Mouse (Mus musculus) retina, postnatal 7 days (tissue): ENCODE data around the gene Cpt1a.

ENCODE experiments used
- DNase-seq: peaks from one replicate; pipeline ENCODE4 v3.0.0-alpha.2; 2012; ENCODE audit warnings: low read depth, low spot score

The Cpt1a gene

DNA sequence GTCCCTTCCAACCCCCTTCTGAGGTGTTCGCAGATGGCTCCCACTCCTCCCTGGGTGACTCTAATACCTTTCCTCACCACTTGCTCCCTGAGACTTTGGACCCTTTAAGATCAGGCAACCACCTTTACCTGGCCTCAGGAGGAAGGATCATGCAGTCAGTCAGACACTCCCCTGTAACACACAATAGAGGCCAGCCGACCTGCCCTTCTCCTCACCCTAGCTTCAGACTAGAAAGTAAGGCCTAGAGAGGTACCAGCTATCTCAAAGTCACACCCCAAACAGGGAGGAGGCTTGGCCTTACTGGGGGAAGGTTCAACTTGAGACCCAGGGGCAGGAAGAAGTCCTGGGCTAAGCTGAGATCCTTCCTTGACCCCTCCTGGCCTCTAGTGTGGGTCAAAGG, 102.1 kb downstream of the Cpt1a start:
- DNase-seq, result no peak

DNA sequence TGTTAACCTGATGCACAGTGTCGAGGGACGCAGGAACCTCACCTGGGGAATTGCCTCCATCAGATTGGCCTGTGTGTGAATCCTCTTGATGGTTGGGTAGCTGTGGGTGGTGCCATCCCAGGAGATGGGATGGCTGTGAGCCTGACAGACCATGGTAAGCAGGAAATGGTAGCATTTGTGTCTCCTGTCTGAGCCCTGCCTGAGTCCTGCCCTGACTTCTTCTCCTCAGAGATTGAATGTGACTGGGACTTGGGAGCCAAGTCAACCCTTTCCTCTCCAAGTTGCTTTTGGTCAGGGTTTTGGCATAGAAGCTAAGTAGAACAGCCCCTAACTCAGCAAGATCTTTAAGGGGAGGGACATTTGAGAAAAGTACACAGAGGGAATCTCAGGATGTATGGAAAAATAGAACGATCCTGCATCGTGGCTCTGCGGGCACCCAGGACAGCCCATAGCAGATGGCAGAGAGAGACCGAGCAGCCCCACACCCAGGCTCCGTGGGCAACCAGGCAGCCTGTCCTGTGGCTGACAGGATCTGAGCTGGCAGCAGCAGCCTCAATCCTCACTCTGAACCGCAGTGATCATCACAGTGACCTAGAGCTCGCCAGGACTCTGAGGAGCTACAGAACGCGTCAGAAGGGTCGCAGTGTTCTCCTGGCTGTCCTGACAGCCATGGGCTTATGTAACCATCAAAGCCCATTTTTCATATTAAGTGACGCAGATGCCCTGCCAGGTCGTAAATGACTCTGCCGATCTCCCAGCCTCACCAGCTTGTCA, 106.1 kb downstream of the Cpt1a start:
- DNase-seq, result no peak

DNA sequence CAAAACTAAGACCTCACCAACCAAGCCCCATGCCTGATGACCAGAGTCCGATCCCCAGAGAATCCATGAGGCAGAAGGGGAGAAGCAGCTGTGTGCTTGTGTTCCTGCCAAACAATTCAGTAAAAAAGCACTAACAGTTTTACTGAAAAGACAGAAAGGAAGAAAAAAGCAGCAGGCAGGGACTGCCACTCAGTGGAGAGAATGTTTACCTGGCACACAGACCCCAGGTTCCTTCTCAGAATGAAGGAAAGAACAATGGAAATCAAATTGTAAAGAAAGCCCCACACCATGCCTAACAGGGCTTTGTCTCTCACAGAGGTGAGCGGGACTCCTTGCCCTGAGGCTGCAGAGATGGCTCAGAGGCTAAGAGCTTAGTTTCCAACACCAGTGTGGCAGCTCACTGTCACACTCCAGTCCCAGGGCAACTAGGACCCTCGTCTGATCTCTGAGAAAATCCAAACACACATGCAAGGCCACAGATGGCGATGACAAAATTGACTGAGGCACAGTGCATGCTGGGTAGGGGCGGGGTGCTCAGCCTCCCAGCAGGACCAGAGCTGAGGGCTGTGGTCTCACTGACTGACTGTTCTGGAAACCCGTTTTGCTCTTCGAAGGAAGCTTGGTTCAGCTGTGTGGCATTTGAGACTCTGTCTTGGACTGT, 107.2 kb downstream of the Cpt1a start:
- DNase-seq, result no peak

DNA sequence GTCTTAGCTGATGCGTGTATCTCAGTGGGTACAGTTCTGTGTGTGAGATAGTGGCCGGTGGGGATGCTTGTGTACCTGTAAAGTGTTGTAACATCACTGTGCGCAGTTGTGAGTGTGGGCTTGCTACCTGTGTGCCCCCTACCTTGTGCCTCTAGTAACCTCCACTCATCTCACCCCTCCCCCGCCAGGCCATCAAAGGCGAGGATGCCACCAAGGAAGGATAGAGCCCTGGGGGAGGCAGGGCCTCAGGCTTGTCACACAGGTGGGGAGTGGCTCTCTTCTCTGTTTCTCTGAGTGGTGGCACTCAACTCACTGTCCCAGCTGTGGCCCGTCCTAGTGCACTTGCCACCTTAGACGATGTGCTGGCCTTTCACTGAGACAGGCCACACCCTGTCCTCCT, 108.9 kb downstream of the Cpt1a start:
- DNase-seq, result no peak

DNA sequence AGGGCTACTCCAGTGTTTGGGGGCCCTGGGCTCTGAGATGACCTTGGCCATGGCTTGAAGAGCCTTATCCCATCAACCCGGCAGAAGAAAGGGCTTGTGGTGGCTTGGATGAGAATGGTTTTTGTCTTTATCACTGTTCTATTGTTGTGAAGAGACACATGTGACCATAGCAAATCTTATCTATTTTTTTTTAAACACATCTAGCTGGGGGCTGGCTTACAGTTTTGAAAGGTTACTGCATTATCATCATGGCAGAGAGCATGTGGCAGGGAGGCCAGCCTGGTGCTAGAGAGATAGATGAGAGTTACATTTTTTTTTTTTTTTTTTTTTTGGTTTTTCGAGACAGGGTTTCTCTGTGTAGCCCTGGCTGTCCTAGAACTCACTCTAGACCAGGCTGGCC, 109.8 kb downstream of the Cpt1a start:
- DNase-seq, result no peak

DNA sequence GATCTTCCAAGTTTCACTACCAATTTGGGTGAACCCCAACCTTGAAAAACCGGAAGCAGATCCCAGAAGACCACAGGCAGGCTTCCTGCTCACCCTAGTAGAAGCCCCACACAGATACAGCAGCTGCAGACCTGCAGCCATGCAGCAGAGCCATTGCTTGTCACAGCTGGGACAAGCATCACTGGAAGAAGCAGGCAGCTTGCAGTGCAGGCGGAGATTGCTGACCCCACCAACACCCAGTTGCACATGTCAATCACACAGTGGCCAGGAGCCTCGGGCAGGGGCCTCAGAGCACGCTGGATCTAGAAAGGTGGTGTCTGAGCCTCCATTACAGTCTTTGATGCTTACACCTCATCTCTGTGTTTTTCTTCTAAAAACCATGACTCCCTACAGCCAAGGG, 112.0 kb downstream of the Cpt1a start:
- DNase-seq, result no peak

DNA sequence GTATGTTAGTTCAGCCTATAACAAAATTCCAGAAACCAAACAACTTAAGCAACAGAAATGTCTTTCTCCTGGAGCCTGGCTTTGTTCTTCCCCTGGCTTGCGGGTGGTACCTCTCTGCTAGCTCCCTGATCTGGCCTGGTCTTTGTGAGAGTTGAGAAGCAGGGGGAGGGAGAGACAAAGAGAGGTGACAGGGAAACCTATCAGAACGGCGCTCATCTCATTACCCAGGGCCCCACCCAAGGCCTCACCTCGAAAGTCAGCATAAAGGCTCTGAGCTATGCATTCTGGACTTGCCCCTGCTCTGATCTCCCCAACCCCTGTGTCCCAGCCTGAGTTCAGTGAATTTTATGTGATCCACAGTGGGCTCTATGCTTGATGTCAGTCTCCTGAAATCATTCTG, 112.5 kb downstream of the Cpt1a start:
- no peak for DNase-seq
